Mouse (Mus musculus) stomach, postnatal 0 days (tissue): ENCODE measurements around the gene Abcb8.

ENCODE experiments used
- CTCF ChIP-seq: IDR thresholded peaks from 2 replicates; pipeline ENCODE4 v1.5.1; 2016; ENCODE audit warnings: antibody characterized with exemption, low read depth, mild to moderate bottlenecking, moderate library complexity
- EP300 ChIP-seq: optimal IDR thresholded peaks from 2 replicates; pipeline ENCODE3; 2016; ENCODE audit warnings: antibody characterized with exemption

DNA sequence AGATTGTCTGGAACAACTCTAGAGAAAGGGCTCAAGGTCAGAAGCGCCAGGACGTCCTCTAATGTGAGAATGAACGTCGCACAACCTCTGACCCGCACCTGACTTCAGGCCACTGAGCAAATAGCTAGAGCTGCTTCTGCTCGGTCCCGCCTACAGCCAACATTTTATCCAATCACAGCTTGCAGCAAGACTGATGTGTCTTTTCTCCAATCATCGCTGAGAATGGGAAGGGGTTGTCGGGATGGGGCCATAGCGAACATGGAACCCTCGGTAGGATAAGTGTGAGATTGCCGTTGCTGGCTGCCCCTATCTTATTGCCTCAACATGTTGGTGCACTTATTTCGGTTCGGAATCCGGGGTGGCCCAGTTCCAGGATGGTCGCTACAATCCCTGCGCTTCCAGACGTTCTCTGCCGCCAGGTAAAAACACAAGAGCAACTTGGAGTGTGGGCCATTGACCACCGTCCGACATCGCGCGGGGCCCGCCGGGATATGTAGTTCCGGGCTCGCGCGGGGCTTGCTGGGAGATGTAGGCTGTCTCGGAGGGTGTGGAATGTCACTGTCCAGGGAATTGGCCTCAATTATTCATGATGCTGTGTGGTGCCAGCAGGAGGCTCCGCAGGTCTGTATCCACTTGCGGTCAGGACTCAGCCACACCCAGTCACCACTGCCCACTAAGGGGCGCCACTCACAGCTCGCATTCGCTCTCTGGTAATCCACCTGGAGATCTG lies 867 bp downstream of the Abcb8 start:
- peak; percentile 81 for TF ChIP-seq CTCF
- TF ChIP-seq EP300 = no peak
